Mouse (Mus musculus): ENCODE measurements at regions not wholly inside any gene's neighbourhood (a gene's known extent, or its start where the extent isn't known, plus 50 kb on each side); places are given as distances from the start of the nearest gene placed in this dataset.
A peak's percentile ranks its signal among the peaks of the same experiment; 100 is the strongest.

- TF ChIP-seq GABPA (IDR thresholded peaks at IDR 0.05; ENCODE audit: insufficient replicate concordance, low read depth, low read length) (no peak), KAT2A (IDR thresholded peaks at IDR 0.05; ENCODE audit: insufficient replicate concordance, low read length) (no peak), E2F4 (IDR thresholded peaks at IDR 0.05; ENCODE audit: insufficient replicate concordance, low read depth, low read length) (no peak), SIN3A (IDR thresholded peaks at IDR 0.05; ENCODE audit: low read length) (no peak), CTCF (conservative IDR thresholded peaks at IDR 0.05 in 1 of 2, IDR thresholded peaks at IDR 0.05 in 1 of 2; ENCODE audit: low read depth in 2 of 2, low read length in 2 of 2) (peak; percentile 12 to 72; a peak in 2 of 4 replicates), EP300 (IDR thresholded peaks at IDR 0.05; ENCODE audit: low read length) (no peak), ZKSCAN1 (IDR thresholded peaks at IDR 0.05; ENCODE audit: borderline replicate concordance, low read depth, low read length) (no peak), RAD21 (IDR thresholded peaks at IDR 0.05; ENCODE audit: low read depth, low read length) (peak; percentile 84), MYC (IDR thresholded peaks at IDR 0.05; ENCODE audit: low read depth, low read length) (no peak), SMC3 (IDR thresholded peaks at IDR 0.05; ENCODE audit: low read depth, low read length) (peak; percentile 57)
- in situ Hi-C loops (cut with MboI; ENCODE audit: low pct_ligation_motif_present, low pct_unique_long_range_greater_than_20kb, low sequenced_read_pairs), result loop anchor here (10.0 kb wide), 1 partner anchor 173 kb away; no protein-coding TSS in a partner anchor
- H3K9ac ChIP-seq (ENCODE audit: insufficient read depth, low read depth), result no peak overlapping the region
- no peaks in the 10 kb centered on the region for H3K9me3 ChIP-seq (replicated peaks; ENCODE audit: low read length)
- no peaks in the 10 kb centered on the region for H3K79me2 ChIP-seq (replicated peaks; ENCODE audit: control insufficient read depth, extremely low read depth, insufficient read depth, poor library complexity, severe bottlenecking)
- no peaks in the 10 kb centered on the region for H3K36me3 ChIP-seq (replicated peaks in 1 of 2; ENCODE audit: control insufficient read depth in 1 of 2, insufficient read depth in 1 of 2, low read length in 1 of 2)
- no peak overlapping the region for H3K4me3 ChIP-seq (replicated peaks in 1 of 3; ENCODE audit: low read depth in 2 of 3, low read length in 2 of 3, poor library complexity in 1 of 3)
- H3K4me2 ChIP-seq (ENCODE audit: insufficient read depth, low read depth, poor library complexity, severe bottlenecking), result no peak overlapping the region
- no peak overlapping the region for H3K27ac ChIP-seq (ENCODE audit: insufficient read depth, low read depth)
- peak; percentile 53 for DNase-seq (ENCODE audit: extremely low read depth)
- dilution Hi-C loops (cut with MboI; ENCODE audit: extremely low pct_ligation_motif_present, extremely low pct_unique_long_range_greater_than_20kb, low sequenced_read_pairs), result no loop called here
- peaks cover 0 to 5% of the 10 kb centered on the region in 2 experiments; a peak in 2 of 4 replicates for H3K4me1 ChIP-seq (ENCODE audit: control insufficient read depth in 1 of 2, insufficient read depth in 2 of 2)
- no peaks in the 10 kb centered on the region for H3K27me3 ChIP-seq (replicated peaks)
These were observed 372.6 kb downstream of the Dad1 start for GRCm38 (mm10) chr14:53881304-53881703.

GRCm38 (mm10) chr14:53876581-53876980 is 377.3 kb downstream of the Dad1 start:
- Histone ChIP-seq H3K27me3 (replicated peaks) (no peaks in the 10 kb centered on the region), H3K9ac (ENCODE audit: insufficient read depth, low read depth) (no peak overlapping the region), H3K27ac (ENCODE audit: insufficient read depth, low read depth) (no peak overlapping the region), H3K79me2 (replicated peaks; ENCODE audit: control insufficient read depth, extremely low read depth, insufficient read depth, poor library complexity, severe bottlenecking) (no peaks in the 10 kb centered on the region), H3K4me2 (ENCODE audit: insufficient read depth, low read depth, poor library complexity, severe bottlenecking) (no peak overlapping the region), H3K9me3 (replicated peaks; ENCODE audit: low read length) (no peaks in the 10 kb centered on the region), H3K4me3 (replicated peaks in 1 of 3; ENCODE audit: low read depth in 2 of 3, low read length in 2 of 3, poor library complexity in 1 of 3) (no peak overlapping the region), H3K36me3 (replicated peaks in 1 of 2; ENCODE audit: control insufficient read depth in 1 of 2, insufficient read depth in 1 of 2, low read length in 1 of 2) (no peaks in the 10 kb centered on the region), H3K4me1 (ENCODE audit: control insufficient read depth in 1 of 2, insufficient read depth in 2 of 2) (peaks cover 0 to 8% of the 10 kb centered on the region in 2 experiments; a peak in 2 of 4 replicates)
- TF ChIP-seq MAFK (IDR thresholded peaks at IDR 0.05; ENCODE audit: insufficient replicate concordance, low read length), result no peak
- TF ChIP-seq NRF1 (IDR thresholded peaks at IDR 0.05; ENCODE audit: low read depth, low read length), result no peak
- no peak for TF ChIP-seq RCOR1 (conservative IDR thresholded peaks at IDR 0.05; ENCODE audit: low read depth, low read length)
- TF ChIP-seq BHLHE40 (IDR thresholded peaks at IDR 0.05; ENCODE audit: low read depth, low read length), result no peak
- no peak for TF ChIP-seq GABPA (IDR thresholded peaks at IDR 0.05; ENCODE audit: insufficient replicate concordance, low read depth, low read length)
- no peak for TF ChIP-seq TCF12 (IDR thresholded peaks at IDR 0.05; ENCODE audit: low read depth, low read length)
- TF ChIP-seq KAT2A (IDR thresholded peaks at IDR 0.05; ENCODE audit: insufficient replicate concordance, low read length), result no peak
- no peak for TF ChIP-seq USF1 (IDR thresholded peaks at IDR 0.05; ENCODE audit: low read depth, low read length)
- no peak for TF ChIP-seq MAX (IDR thresholded peaks at IDR 0.05; ENCODE audit: low read length)
- no peak for TF ChIP-seq ETS1 (conservative IDR thresholded peaks at IDR 0.05; ENCODE audit: low read depth, low read length)
- no peak for TF ChIP-seq MAZ (IDR thresholded peaks at IDR 0.05; ENCODE audit: low read depth, low read length)
- TF ChIP-seq JUN (IDR thresholded peaks at IDR 0.05; ENCODE audit: insufficient read depth, low read depth, low read length), result no peak
- no peak for TF ChIP-seq JUND (conservative IDR thresholded peaks at IDR 0.05; ENCODE audit: low read depth, low read length)
- TF ChIP-seq EP300 (IDR thresholded peaks at IDR 0.05; ENCODE audit: low read length), result no peak
- peak; percentile 3 for DNase-seq (ENCODE audit: extremely low read depth)
- dilution Hi-C loops (cut with MboI; ENCODE audit: extremely low pct_ligation_motif_present, extremely low pct_unique_long_range_greater_than_20kb, low sequenced_read_pairs) (no loop called here), in situ Hi-C loops (cut with MboI; ENCODE audit: low pct_ligation_motif_present, low pct_unique_long_range_greater_than_20kb, low sequenced_read_pairs) (no loop called here)
